Mouse (Mus musculus): Measurements from ENCODE around the gene Lhx5.

The Lhx5 gene

GRCm38 (mm10) chr5:120461902-120462301 lies 30.4 kb downstream of the Lhx5 start:
- in situ Hi-C loops (cut with MboI, MseI), result no loop called here

GRCm38 (mm10) chr5:120464321-120464720 lies 32.8 kb downstream of the Lhx5 start:
- in situ Hi-C loops (cut with MboI, MseI), result no loop called here

GRCm38 (mm10) chr5:120465062-120465461 lies 33.6 kb downstream of the Lhx5 start:
- in situ Hi-C loops (cut with MboI, MseI), result no loop called here

- in situ Hi-C loops (cut with MboI, MseI), result no loop called here
These were observed 34.4 kb downstream of the Lhx5 start for GRCm38 (mm10) chr5:120465860-120466259.

- in situ Hi-C loops (cut with MboI, MseI), result no loop called here
These were observed 35.5 kb downstream of the Lhx5 start for GRCm38 (mm10) chr5:120467026-120467425.

GRCm38 (mm10) chr5:120468336-120468735 lies 36.8 kb downstream of the Lhx5 start:
- in situ Hi-C loops (cut with MboI, MseI), result no loop called here

- in situ Hi-C loops (cut with MboI, MseI), result no loop called here
These were observed 37.3 kb downstream of the Lhx5 start for GRCm38 (mm10) chr5:120468830-120469229.

GRCm38 (mm10) chr5:120471538-120471937 lies 40.0 kb downstream of the Lhx5 start:
- in situ Hi-C loops (cut with MboI, MseI), result no loop called here

GRCm38 (mm10) chr5:120472770-120473169 lies 41.3 kb downstream of the Lhx5 start, which contains the start of gene Sdsl:
Gene Sdsl (minus strand): TSS chr5:120472810.
- in situ Hi-C loops (cut with MboI, MseI), result no loop called here

GRCm38 (mm10) chr5:120473361-120473760 lies 41.9 kb downstream of the Lhx5 start:
- in situ Hi-C loops (cut with MboI, MseI), result no loop called here

- in situ Hi-C loops (cut with MboI, MseI), result no loop called here
These were observed 44.4 kb downstream of the Lhx5 start for GRCm38 (mm10) chr5:120475861-120476260.

GRCm38 (mm10) chr5:120476296-120476695 lies 44.8 kb downstream of the Lhx5 start, which contains the start of gene Sds:
Gene Sds (plus strand): TSS chr5:120476526.
- in situ Hi-C loops (cut with MboI, MseI), result no loop called here

- in situ Hi-C loops (cut with MboI, MseI), result no loop called here
These were observed 46.5 kb downstream of the Lhx5 start for GRCm38 (mm10) chr5:120477993-120478392.

- in situ Hi-C loops (cut with MboI, MseI), result no loop called here
These were observed 48.0 kb downstream of the Lhx5 start for GRCm38 (mm10) chr5:120479538-120479937.

GRCm38 (mm10) chr5:120481205-120481604 lies 49.7 kb downstream of the Lhx5 start:
- in situ Hi-C loops (cut with MboI, MseI), result no loop called here

GRCm38 (mm10) chr5:120483399-120483798 lies 51.9 kb downstream of the Lhx5 start:
- in situ Hi-C loops (cut with MboI, MseI), result no loop called here

- in situ Hi-C loops (cut with MboI, MseI), result no loop called here
These were observed 56.3 kb downstream of the Lhx5 start for GRCm38 (mm10) chr5:120487844-120488243.

- in situ Hi-C loops (cut with MboI, MseI), result no loop called here
These were observed 59.2 kb downstream of the Lhx5 start for GRCm38 (mm10) chr5:120490679-120491192.

All from regulatory T cell (primary cell).